Mouse (Mus musculus) MEL (cell line): ENCODE measurements around the gene Try10. TPM values are rescaled to one million over a fixed set of nuclear protein-coding genes. Genes with fewer than 3 reads are reported as not detected.
"Not testable (repeated sequence)": the region's sequence is repeated elsewhere in the genome, so short reads cannot be mapped to it uniquely, and the experiment has no call there.

ENCODE experiments used
- DNase-seq: peaks from one replicate; pipeline ENCODE4 v3.0.0; 2011; ENCODE audit warnings: low read depth, low spot score
- H3K27ac ChIP-seq: 2 replicates; pipeline ENCODE4 v1.5.1; 2012; ENCODE audit warnings: low read depth, mild to moderate bottlenecking, control low read depth, low read length, moderate library complexity; ENCODE audit not compliant: control insufficient read depth
- H3K27me3 ChIP-seq, 2 experiments: fragments of 150-350 bp in 1 of 2; sonication (generic) in 1 of 2; 2 replicates each; pipeline ENCODE4 v1.6.1; 2012; ENCODE audit warnings: low read length in 2 of 2, mild to moderate bottlenecking in 2 of 2, improper control_type of control experiment in 1 of 2, moderate library complexity in 1 of 2; ENCODE audit not compliant: insufficient read depth in 2 of 2, control insufficient read depth in 1 of 2
- H3K36me3 ChIP-seq, 2 experiments: 2 replicates each; pipeline ENCODE4 v1.6.1; 2012 to 2014; ENCODE audit warnings: low read length in 2 of 2, improper control_type of control experiment in 1 of 2, inconsistent platforms in 1 of 2, mild to moderate bottlenecking in 1 of 2; ENCODE audit not compliant: insufficient read depth in 2 of 2, control insufficient read depth in 1 of 2
- H3K4me1 ChIP-seq, 2 experiments: fragments of 150-350 bp in 1 of 2; sonication (generic) in 1 of 2; 2 replicates each; pipeline ENCODE4 v1.6.1; 2012; ENCODE audit warnings: low read length in 2 of 2, improper control_type of control experiment in 1 of 2, mild to moderate bottlenecking in 1 of 2; ENCODE audit not compliant: insufficient read depth in 2 of 2, control insufficient read depth in 1 of 2
- H3K4me3 ChIP-seq, 2 experiments: fragments of 150-350 bp in 1 of 2; sonication (generic) in 1 of 2; 2 replicates each; pipeline ENCODE4 v1.5.1; 2012; ENCODE audit warnings: low read depth in 2 of 2, low read length in 2 of 2, mild to moderate bottlenecking in 2 of 2, moderate library complexity in 2 of 2, control low read depth in 1 of 2, improper control_type of control experiment in 1 of 2; ENCODE audit not compliant: control insufficient read depth in 1 of 2, insufficient read depth in 1 of 2
- H3K79me2 ChIP-seq: 2 replicates; pipeline ENCODE4 v1.6.1; 2012; ENCODE audit warnings: mild to moderate bottlenecking, low read length, moderate library complexity; ENCODE audit not compliant: control insufficient read depth, poor library complexity, insufficient read depth
- H3K9ac ChIP-seq: 2 replicates; pipeline ENCODE4 v1.6.1; 2012; ENCODE audit warnings: low read depth, mild to moderate bottlenecking, control low read depth, low read length, moderate library complexity; ENCODE audit not compliant: control insufficient read depth, poor library complexity, severe bottlenecking
- H3K9me3 ChIP-seq: fragments of 150-350 bp; sonication (generic); replicated peaks from 2 replicates; pipeline ENCODE4 v1.6.1; 2012; ENCODE audit warnings: mild to moderate bottlenecking, low read length, improper control_type of control experiment, moderate library complexity; ENCODE audit not compliant: insufficient read depth
- CHD1 ChIP-seq: IDR thresholded peaks from 2 replicates; pipeline ENCODE4 v1.6.1; 2012; ENCODE audit warnings: low read depth, mild to moderate bottlenecking, inconsistent platforms, low read length, improper control_type of control experiment
- E2F4 ChIP-seq: IDR thresholded peaks from 2 replicates; pipeline ENCODE4 v1.6.1; 2011; ENCODE audit warnings: low read depth, low read length, improper control_type of control experiment, borderline replicate concordance
- HCFC1 ChIP-seq: IDR thresholded peaks from 2 replicates; pipeline ENCODE4 v1.6.1; 2012; ENCODE audit warnings: low read depth, mild to moderate bottlenecking, inconsistent platforms, low read length, improper control_type of control experiment, moderate library complexity
- JUND ChIP-seq: IDR thresholded peaks from 2 replicates; pipeline ENCODE4 v1.6.1; 2011; ENCODE audit warnings: low read depth, mild to moderate bottlenecking, improper control_type of control experiment, low read length
- NELFE ChIP-seq: IDR thresholded peaks from 2 replicates; pipeline ENCODE4 v1.6.1; 2011; ENCODE audit warnings: low read depth, low read length, improper control_type of control experiment
- POLR2A ChIP-seq, 2 experiments: IDR thresholded peaks; 2 replicates each; pipeline ENCODE4 v1.6.1; 2011 to 2012; ENCODE audit warnings: low read length in 2 of 2, mild to moderate bottlenecking in 2 of 2, control low read depth in 1 of 2, improper control_type of control experiment in 1 of 2, low read depth in 1 of 2, moderate library complexity in 1 of 2; ENCODE audit not compliant: control insufficient read depth in 1 of 2, insufficient read depth in 1 of 2, poor library complexity in 1 of 2
- TBP ChIP-seq: IDR thresholded peaks from 2 replicates; pipeline ENCODE4 v1.8.0; 2011; ENCODE audit warnings: low read depth, low read length, improper control_type of control experiment
- TCF12 ChIP-seq: IDR thresholded peaks from 2 replicates; pipeline ENCODE4 v1.6.1; 2014; ENCODE audit warnings: low read depth, mild to moderate bottlenecking, inconsistent platforms, low read length, improper control_type of control experiment, moderate library complexity
- ZC3H11A ChIP-seq: IDR thresholded peaks from 2 replicates; pipeline ENCODE4 v1.6.1; 2012; ENCODE audit warnings: low read depth, mild to moderate bottlenecking, inconsistent platforms, low read length, improper control_type of control experiment
- ZNF384 ChIP-seq: IDR thresholded peaks from 2 replicates; pipeline ENCODE4 v1.6.1; 2012; ENCODE audit warnings: low read depth, mild to moderate bottlenecking, inconsistent platforms, low read length, improper control_type of control experiment
- polyA plus RNA-seq, 2 experiments: library from polyadenylated mRNA; stranded (reverse) in 1 of 2; unstranded in 1 of 2; fragments of >175 nt in 1 of 2; fragments of >200 nt in 1 of 2; gene quantifications; 2 replicates each; pipeline versions ENCODE4 v1.2.1 to v1.2.4; 2012; ENCODE audit warnings: low replicate concordance in 2 of 2, low read depth in 1 of 2; ENCODE audit not compliant: insufficient read length in 2 of 2, insufficient read depth in 1 of 2, missing spikeins in 1 of 2
- total RNA-seq: library from RNA; depleted of rRNA; stranded (reverse); fragments of 300-350 nt; gene quantifications from 2 replicates; pipeline ENCODE4 v1.2.3, GENCODE M21; 2012; rRNA removed

Gene Try10
- total and polyA plus RNA-seq, 3 experiments, result not detected

GRCm38 (mm10) chr6:41386781-41387180 is 32.9 kb downstream of the Try10 start:
- Histone ChIP-seq H3K9ac (no peak overlapping the region), H3K27me3 (no peaks in the 10 kb centered on the region), H3K4me1 (no peaks in the 10 kb centered on the region), H3K4me3 (no peak overlapping the region), H3K27ac (no peak overlapping the region)
- TF ChIP-seq E2F4, result no peak
- TF ChIP-seq NELFE, result no peak
- no peak for TF ChIP-seq HCFC1
- no peak for TF ChIP-seq JUND
- TF ChIP-seq TBP, result no peak
- no peak for TF ChIP-seq TCF12
- TF ChIP-seq POLR2A (IDR thresholded peaks at IDR 0.05; ENCODE audit: control insufficient read depth in 1 of 2, insufficient read depth in 1 of 2, low read depth in 1 of 2, low read length in 2 of 2, poor library complexity in 1 of 2), result no peak
- TF ChIP-seq CHD1, result no peak
- TF ChIP-seq ZC3H11A, result no peak
- TF ChIP-seq ZNF384, result no peak
- TF ChIP-seq, all 39 proteins: peak for 0
- Histone ChIP-seq H3K36me3 (no peaks in the 10 kb centered on the region), H3K9me3 (no peaks in the 10 kb centered on the region), H3K79me2 (no peaks in the 10 kb centered on the region)
- no peak for DNase-seq

GRCm38 (mm10) chr6:41391640-41392039 is 37.7 kb downstream of the Try10 start:
- not testable (repeated sequence) for DNase-seq, H3K9me3 ChIP-seq, H3K27me3 ChIP-seq, H3K79me2 ChIP-seq, H3K27ac ChIP-seq, H3K4me3 ChIP-seq, H3K4me1 ChIP-seq, H3K36me3 ChIP-seq, H3K9ac ChIP-seq

- not testable (repeated sequence) for H3K27ac ChIP-seq, H3K79me2 ChIP-seq, H3K36me3 ChIP-seq, DNase-seq, H3K4me1 ChIP-seq, H3K27me3 ChIP-seq, H3K9ac ChIP-seq, H3K9me3 ChIP-seq, H3K4me3 ChIP-seq
These were observed 38.2 kb downstream of the Try10 start, which contains the start of gene Gm5771 for GRCm38 (mm10) chr6:41392056-41392455. TSS of gene Gm5771 (plus strand) at chr6:41392356.

Other genes with a start within 250 kb of the Try10 start
- not detected in 2 replicates for gene Try4, start 51.8 kb upstream of the Try10 start, total RNA-seq
- not detected for gene Try4, start 51.8 kb upstream of the Try10 start, polyA plus RNA-seq
- not detected in 2 replicates for gene Try5, start 37.3 kb upstream of the Try10 start, total RNA-seq
- not detected for gene Try5, start 37.3 kb upstream of the Try10 start, polyA plus RNA-seq
- gene Prss3, start 23.6 kb downstream of the Try10 start, total RNA-seq, result not detected in 2 replicates
- gene Prss3, start 23.6 kb downstream of the Try10 start, polyA plus RNA-seq, result not detected
- gene Gm5771, start 38.3 kb downstream of the Try10 start, total RNA-seq, result not detected in 2 replicates
- gene Gm5771, start 38.3 kb downstream of the Try10 start, polyA plus RNA-seq, result not detected
- gene Gm10334, start 92.0 kb downstream of the Try10 start, total RNA-seq, result not detected in 2 replicates
- not detected for gene Gm10334, start 92.0 kb downstream of the Try10 start, polyA plus RNA-seq
- not detected in 2 replicates for gene Prss1, start 104.8 kb downstream of the Try10 start, total RNA-seq
- not detected for gene Prss1, start 104.8 kb downstream of the Try10 start, polyA plus RNA-seq
- not detected in 2 replicates for gene Prss2, start 167.7 kb downstream of the Try10 start, total RNA-seq
- not detected for gene Prss2, start 167.7 kb downstream of the Try10 start, polyA plus RNA-seq